Mouse (Mus musculus): ENCODE measurements around the gene Egflam. TPM values are rescaled to one million over a fixed set of nuclear protein-coding genes. Genes with fewer than 3 reads are reported as not detected.

The Egflam gene
- polyA plus RNA-seq, 1 experiment from 2014 or later, result 5.8 TPM

GRCm38 (mm10) chr15:7382457-7382856, 15.7 kb downstream of the Egflam start:
- H3K27ac ChIP-seq (ENCODE audit: low read length), result no peak overlapping the region
- H3K9ac ChIP-seq (replicated peaks; ENCODE audit: low read depth, low read length), result no peak overlapping the region
- H3K4me1 ChIP-seq (replicated peaks; ENCODE audit: control insufficient read depth, insufficient read depth, low read length), result no peaks in the 10 kb centered on the region
- H3K4me3 ChIP-seq (replicated peaks; ENCODE audit: low read length), result no peak overlapping the region
- H3K4me2 ChIP-seq (ENCODE audit: low read length), result no peak overlapping the region
- H3K27me3 ChIP-seq (replicated peaks; ENCODE audit: control insufficient read depth, insufficient read depth, low read length), result no peaks in the 10 kb centered on the region
- no peak for ATAC-seq
- H3K9me3 ChIP-seq (ENCODE audit: control insufficient read depth, low read length), result no peaks in the 10 kb centered on the region
- 72% methylated on average over 10 of the region's 10 CpGs for WGBS
- H3K36me3 ChIP-seq (ENCODE audit: control insufficient read depth, insufficient read depth), result no peaks in the 10 kb centered on the region

GRCm38 (mm10) chr15:7352635-7353051, 45.6 kb downstream of the Egflam start:
- Histone ChIP-seq H3K9me3 (ENCODE audit: control insufficient read depth, low read length) (no peaks in the 10 kb centered on the region), H3K27ac (ENCODE audit: low read length) (no peak overlapping the region), H3K36me3 (ENCODE audit: control insufficient read depth, insufficient read depth) (no peaks in the 10 kb centered on the region), H3K27me3 (replicated peaks; ENCODE audit: control insufficient read depth, insufficient read depth, low read length) (no peaks in the 10 kb centered on the region), H3K4me3 (replicated peaks; ENCODE audit: low read length) (no peak overlapping the region), H3K4me1 (replicated peaks; ENCODE audit: control insufficient read depth, insufficient read depth, low read length) (no peaks in the 10 kb centered on the region), H3K9ac (replicated peaks; ENCODE audit: low read depth, low read length) (no peak overlapping the region), H3K4me2 (ENCODE audit: low read length) (no peak overlapping the region)
- no peak for ATAC-seq
- 82% methylated on average over 1 of the region's 1 CpGs for WGBS

- Histone ChIP-seq H3K4me3 (replicated peaks; ENCODE audit: low read length) (no peak overlapping the region), H3K27ac (ENCODE audit: low read length) (no peak overlapping the region), H3K36me3 (ENCODE audit: control insufficient read depth, insufficient read depth) (no peaks in the 10 kb centered on the region), H3K4me1 (replicated peaks; ENCODE audit: control insufficient read depth, insufficient read depth, low read length) (no peaks in the 10 kb centered on the region), H3K4me2 (ENCODE audit: low read length) (no peak overlapping the region), H3K9ac (replicated peaks; ENCODE audit: low read depth, low read length) (no peak overlapping the region), H3K9me3 (ENCODE audit: control insufficient read depth, low read length) (no peaks in the 10 kb centered on the region), H3K27me3 (replicated peaks; ENCODE audit: control insufficient read depth, insufficient read depth, low read length) (no peaks in the 10 kb centered on the region)
- ATAC-seq, result no peak
- 75% methylated on average over 5 of the region's 5 CpGs for WGBS
These were observed 57.4 kb downstream of the Egflam start for GRCm38 (mm10) chr15:7340703-7341309.

- Histone ChIP-seq H3K27me3 (replicated peaks; ENCODE audit: control insufficient read depth, insufficient read depth, low read length) (no peaks in the 10 kb centered on the region), H3K36me3 (ENCODE audit: control insufficient read depth, insufficient read depth) (no peaks in the 10 kb centered on the region), H3K4me3 (replicated peaks; ENCODE audit: low read length) (no peak overlapping the region), H3K4me1 (replicated peaks; ENCODE audit: control insufficient read depth, insufficient read depth, low read length) (no peaks in the 10 kb centered on the region), H3K4me2 (ENCODE audit: low read length) (no peak overlapping the region), H3K27ac (ENCODE audit: low read length) (no peak overlapping the region), H3K9me3 (ENCODE audit: control insufficient read depth, low read length) (no peaks in the 10 kb centered on the region), H3K9ac (replicated peaks; ENCODE audit: low read depth, low read length) (no peak overlapping the region)
- peak; percentile 83 for ATAC-seq
- WGBS, result 79% methylated on average over 11 of the region's 11 CpGs
These were observed 63.5 kb downstream of the Egflam start for GRCm38 (mm10) chr15:7334517-7335298.

- ATAC-seq, result no peak
- Histone ChIP-seq H3K4me1 (replicated peaks; ENCODE audit: control insufficient read depth, insufficient read depth, low read length) (no peaks in the 10 kb centered on the region), H3K4me2 (ENCODE audit: low read length) (no peak overlapping the region), H3K4me3 (replicated peaks; ENCODE audit: low read length) (no peak overlapping the region), H3K9ac (replicated peaks; ENCODE audit: low read depth, low read length) (no peak overlapping the region), H3K27ac (ENCODE audit: low read length) (no peak overlapping the region), H3K9me3 (ENCODE audit: control insufficient read depth, low read length) (no peaks in the 10 kb centered on the region), H3K36me3 (ENCODE audit: control insufficient read depth, insufficient read depth) (no peaks in the 10 kb centered on the region), H3K27me3 (replicated peaks; ENCODE audit: control insufficient read depth, insufficient read depth, low read length) (no peaks in the 10 kb centered on the region)
- 100% methylated on average over 1 of the region's 1 CpGs for WGBS
These were observed 65.3 kb downstream of the Egflam start for GRCm38 (mm10) chr15:7332875-7333274.

GRCm38 (mm10) chr15:7322599-7323311, 75.4 kb downstream of the Egflam start:
- Histone ChIP-seq H3K36me3 (ENCODE audit: control insufficient read depth, insufficient read depth) (no peaks in the 10 kb centered on the region), H3K9ac (replicated peaks; ENCODE audit: low read depth, low read length) (no peak overlapping the region), H3K4me1 (replicated peaks; ENCODE audit: control insufficient read depth, insufficient read depth, low read length) (no peaks in the 10 kb centered on the region), H3K27ac (ENCODE audit: low read length) (no peak overlapping the region), H3K4me3 (replicated peaks; ENCODE audit: low read length) (no peak overlapping the region), H3K9me3 (ENCODE audit: control insufficient read depth, low read length) (no peaks in the 10 kb centered on the region), H3K4me2 (ENCODE audit: low read length) (no peak overlapping the region), H3K27me3 (replicated peaks; ENCODE audit: control insufficient read depth, insufficient read depth, low read length) (no peaks in the 10 kb centered on the region)
- no peak for ATAC-seq
- WGBS, result 76% methylated on average over 2 of the region's 2 CpGs

- Histone ChIP-seq H3K9ac (replicated peaks; ENCODE audit: low read depth, low read length) (no peak overlapping the region), H3K4me2 (ENCODE audit: low read length) (no peak overlapping the region), H3K9me3 (ENCODE audit: control insufficient read depth, low read length) (no peaks in the 10 kb centered on the region), H3K36me3 (ENCODE audit: control insufficient read depth, insufficient read depth) (no peaks in the 10 kb centered on the region), H3K27me3 (replicated peaks; ENCODE audit: control insufficient read depth, insufficient read depth, low read length) (no peaks in the 10 kb centered on the region), H3K4me3 (replicated peaks; ENCODE audit: low read length) (no peak overlapping the region), H3K4me1 (replicated peaks; ENCODE audit: control insufficient read depth, insufficient read depth, low read length) (no peaks in the 10 kb centered on the region), H3K27ac (ENCODE audit: low read length) (no peak overlapping the region)
- 47% methylated on average over 4 of the region's 4 CpGs for WGBS
- no peak for ATAC-seq
These were observed 77.3 kb downstream of the Egflam start for GRCm38 (mm10) chr15:7320901-7321300.

GRCm38 (mm10) chr15:7315539-7315938, 82.7 kb downstream of the Egflam start:
- no peak for ATAC-seq
- no peaks in the 10 kb centered on the region for H3K27me3 ChIP-seq (replicated peaks; ENCODE audit: control insufficient read depth, insufficient read depth, low read length)
- no peaks in the 10 kb centered on the region for H3K36me3 ChIP-seq (ENCODE audit: control insufficient read depth, insufficient read depth)
- H3K4me1 ChIP-seq (replicated peaks; ENCODE audit: control insufficient read depth, insufficient read depth, low read length), result no peaks in the 10 kb centered on the region
- no peaks in the 10 kb centered on the region for H3K9me3 ChIP-seq (ENCODE audit: control insufficient read depth, low read length)
- H3K27ac ChIP-seq (ENCODE audit: low read length), result no peak overlapping the region
- H3K4me3 ChIP-seq (replicated peaks; ENCODE audit: low read length), result no peak overlapping the region
- WGBS, result 81% methylated on average over 9 of the region's 9 CpGs
- no peak overlapping the region for H3K9ac ChIP-seq (replicated peaks; ENCODE audit: low read depth, low read length)
- H3K4me2 ChIP-seq (ENCODE audit: low read length), result no peak overlapping the region

- H3K4me2 ChIP-seq (ENCODE audit: low read length), result no peak overlapping the region
- H3K9me3 ChIP-seq (ENCODE audit: control insufficient read depth, low read length), result no peaks in the 10 kb centered on the region
- no peaks in the 10 kb centered on the region for H3K27me3 ChIP-seq (replicated peaks; ENCODE audit: control insufficient read depth, insufficient read depth, low read length)
- no peak overlapping the region for H3K27ac ChIP-seq (ENCODE audit: low read length)
- no peaks in the 10 kb centered on the region for H3K36me3 ChIP-seq (ENCODE audit: control insufficient read depth, insufficient read depth)
- H3K4me1 ChIP-seq (replicated peaks; ENCODE audit: control insufficient read depth, insufficient read depth, low read length), result no peaks in the 10 kb centered on the region
- WGBS, result 88% methylated on average over 4 of the region's 4 CpGs
- no peak for ATAC-seq
- no peak overlapping the region for H3K4me3 ChIP-seq (replicated peaks; ENCODE audit: low read length)
- H3K9ac ChIP-seq (replicated peaks; ENCODE audit: low read depth, low read length), result no peak overlapping the region
These were observed 89.5 kb downstream of the Egflam start for GRCm38 (mm10) chr15:7308711-7309110.
